Comparison of ENCODE assay signal across 19 mouse cellular contexts in the genomic region with DNA sequence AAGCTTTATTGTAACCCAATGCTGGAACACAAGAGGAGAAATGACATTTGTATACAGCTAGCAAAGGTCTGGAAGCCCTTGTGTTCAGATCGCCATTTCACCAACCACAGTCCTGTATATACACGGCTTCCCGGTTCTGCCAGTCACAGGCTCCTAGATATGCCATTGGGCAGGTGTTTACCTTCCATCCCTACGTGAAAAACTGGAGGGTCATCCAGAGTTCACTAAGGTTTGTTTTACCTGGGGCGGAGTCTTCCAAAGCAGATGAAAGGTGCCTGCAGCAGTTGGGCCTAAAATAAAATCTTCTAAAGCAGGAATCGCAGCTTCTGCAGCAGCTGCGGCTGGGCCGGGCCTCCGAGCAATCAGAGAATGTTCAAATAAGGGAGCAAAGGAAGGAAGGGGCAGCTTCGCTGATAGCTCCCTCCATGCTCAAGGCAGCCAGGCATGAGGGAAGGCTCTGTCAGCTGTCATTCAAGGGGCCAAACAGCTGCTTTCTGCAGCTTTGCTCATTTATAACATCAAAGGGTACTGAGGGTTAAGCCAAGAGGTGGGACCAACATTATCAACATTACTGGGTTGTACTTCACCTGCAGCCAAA.
A peak's percentile ranks its signal among the peaks of the same experiment; 100 is the strongest.
DNase-seq lines count a peak whose midpoint lies in the region; ATAC-seq and TF ChIP-seq lines count a peak whose summit lies in the region.
"Had no signal": no experiment of that assay in that cellular context is flagged by ENCODE, and none has a peak within 500 bp of the region (broad histone marks: within the 10 kb centered on the region; RNA-seq: fewer than 3 reads in every experiment).

No protein-coding gene starts in this region.

- WGBS in kidney, embryonic 15.5 days, result 41% methylated on average over 10 of the region's 10 CpGs
- WGBS in intestine, postnatal 0 days, result 27% methylated on average over 10 of the region's 10 CpGs
- WGBS in stomach, postnatal 0 days, result 30% methylated on average over 10 of the region's 10 CpGs

- H3K4me2 ChIP-seq in kidney, embryonic 15.5 days, result no peak overlapping the region
- no peak overlapping the region; the same call in 1 of the 2 replicates for H3K4me2 ChIP-seq in intestine, postnatal 0 days (replicated peaks; ENCODE audit: low read depth)
- no peak overlapping the region for H3K4me2 ChIP-seq in stomach, postnatal 0 days (replicated peaks; ENCODE audit: low read depth)
- H3K4me2 ChIP-seq: hindbrain, embryonic 15.5 days; limb, embryonic 15.5 days; midbrain, embryonic 13.5 days; neural tube, embryonic 15.5 days had no signal

- DNase-seq in kidney, postnatal 36 days, result no peak
- peak; percentile 8 for DNase-seq in urinary bladder, postnatal 14 days (ENCODE audit: low spot score)
- no peak for DNase-seq in urinary bladder, postnatal 25 days (ENCODE audit: low spot score)
- DNase-seq in stomach, postnatal 0 days (ENCODE audit: low spot score), result peak; percentile 74
- no peak for DNase-seq in ovary, postnatal 10 days (ENCODE audit: low spot score)
- no peak for DNase-seq in layer of hippocampus, postnatal 14 days (ENCODE audit: low spot score in 2 of 2)
- DNase-seq: cerebellum, postnatal 14 days; forebrain, postnatal 0 days; heart, postnatal 14 days; kidney, adult 2 months; kidney, postnatal 25 days; retina, postnatal 1 day had no signal

- 0 out of 2 replicates have a peak overlapping the region, but pooled peaks have one; percentile 1 for H3K27ac ChIP-seq in kidney, embryonic 15.5 days
- H3K27ac ChIP-seq in intestine, postnatal 0 days (ENCODE audit: low read depth, low read length), result no peak overlapping the region
- H3K27ac ChIP-seq in stomach, postnatal 0 days (replicated peaks), result peak overlapping the region; percentile 70
- H3K27ac ChIP-seq: hindbrain, embryonic 15.5 days; limb, embryonic 15.5 days; midbrain, embryonic 13.5 days; neural tube, embryonic 15.5 days had no signal

- H3K9ac ChIP-seq in kidney, embryonic 15.5 days, result no peak overlapping the region
- H3K9ac ChIP-seq in intestine, postnatal 0 days (ENCODE audit: low read depth, low read length), result no peak overlapping the region
- H3K9ac ChIP-seq in stomach, postnatal 0 days (ENCODE audit: low read length), result no peak overlapping the region
- H3K9ac ChIP-seq: forebrain, postnatal 0 days; hindbrain, embryonic 15.5 days; limb, embryonic 15.5 days; midbrain, embryonic 13.5 days; neural tube, embryonic 15.5 days had no signal

- ATAC-seq in kidney, embryonic 15.5 days (replicated peaks; ENCODE audit: low FRiP score), result no peak
- peak; percentile 71 for ATAC-seq in intestine, postnatal 0 days
- ATAC-seq in stomach, postnatal 0 days (ENCODE audit: low FRiP score, low TSS enrichment), result peak; percentile 93
- ATAC-seq: forebrain, postnatal 0 days; midbrain, embryonic 13.5 days had no signal

- H3K36me3 ChIP-seq in kidney, embryonic 15.5 days, result no peaks in the 10 kb centered on the region
- H3K36me3 ChIP-seq in intestine, postnatal 0 days (ENCODE audit: control insufficient read depth, insufficient read depth), result no peaks in the 10 kb centered on the region
- H3K36me3 ChIP-seq in stomach, postnatal 0 days (ENCODE audit: control insufficient read depth, insufficient read depth, low read length), result no peaks in the 10 kb centered on the region
- H3K36me3 ChIP-seq: hindbrain, embryonic 15.5 days; limb, embryonic 15.5 days; midbrain, embryonic 13.5 days; neural tube, embryonic 15.5 days had no signal

- no peak for TF ChIP-seq CTCF in intestine, postnatal 0 days (IDR thresholded peaks at IDR 0.05; ENCODE audit: low read depth)
- no peak for TF ChIP-seq CTCF in stomach, postnatal 0 days (IDR thresholded peaks at IDR 0.05; ENCODE audit: low read depth)

- H3K9me3 ChIP-seq in kidney, embryonic 15.5 days (replicated peaks), result no peaks in the 10 kb centered on the region
- H3K9me3 ChIP-seq in intestine, postnatal 0 days (ENCODE audit: control insufficient read depth), result no peaks in the 10 kb centered on the region
- H3K9me3 ChIP-seq in stomach, postnatal 0 days (ENCODE audit: control insufficient read depth, low read length), result no peaks in the 10 kb centered on the region
- H3K9me3 ChIP-seq: hindbrain, embryonic 15.5 days; limb, embryonic 15.5 days; midbrain, embryonic 13.5 days; neural tube, embryonic 15.5 days had no signal

- H3K4me3 ChIP-seq in kidney, embryonic 15.5 days (replicated peaks), result no peak overlapping the region
- no peak overlapping the region for H3K4me3 ChIP-seq in intestine, postnatal 0 days (ENCODE audit: low read depth, low read length)
- no peak overlapping the region for H3K4me3 ChIP-seq in stomach, postnatal 0 days (ENCODE audit: low read depth, low read length)
- H3K4me3 ChIP-seq: hindbrain, embryonic 15.5 days; limb, embryonic 15.5 days; midbrain, embryonic 13.5 days; myocyte; neural tube, embryonic 15.5 days had no signal

- TF ChIP-seq EP300 in stomach, postnatal 0 days (optimal IDR thresholded peaks at IDR 0.05), result no peak

- H3K4me1 ChIP-seq in kidney, embryonic 15.5 days, result peaks cover 17% of the 10 kb centered on the region
- H3K4me1 ChIP-seq in intestine, postnatal 0 days (replicated peaks; ENCODE audit: control insufficient read depth, insufficient read depth, low read length), result no peaks in the 10 kb centered on the region; the same call in 1 of the 2 replicates
- no peaks in the 10 kb centered on the region for H3K4me1 ChIP-seq in stomach, postnatal 0 days (replicated peaks; ENCODE audit: control insufficient read depth, insufficient read depth)

- H3K27me3 ChIP-seq in kidney, embryonic 15.5 days, result no peaks in the 10 kb centered on the region
- H3K27me3 ChIP-seq in intestine, postnatal 0 days (replicated peaks; ENCODE audit: control insufficient read depth, insufficient read depth, low read length), result 0 out of 2 replicates have a peak, but pooled peaks cover 3% of the 10 kb centered on the region
- no peaks in the 10 kb centered on the region for H3K27me3 ChIP-seq in stomach, postnatal 0 days (ENCODE audit: control insufficient read depth, insufficient read depth, low read length)
- H3K27me3 ChIP-seq: limb, embryonic 15.5 days had no signal

Comparison
In these comparisons a context has a peak if more than half of its experiments do, and no peak if none do; other contexts are left out.
1. DNase-seq: peak in urinary bladder, postnatal 14 days (single experiment) and stomach, postnatal 0 days (single experiment); none in kidney, postnatal 36 days (0 of 2), urinary bladder, postnatal 25 days (single experiment), ovary, postnatal 10 days (single experiment) and layer of hippocampus, postnatal 14 days (0 of 2).